Mouse (Mus musculus): ENCODE measurements around the gene Mrpl58.
"Not testable (repeated sequence)": the region's sequence is repeated elsewhere in the genome, so short reads cannot be mapped to it uniquely, and the experiment has no call there.

The Mrpl58 gene

GRCm38 (mm10) chr11:115381743-115382539 lies 21.6 kb upstream of the Mrpl58 start, which contains the start of gene Cdr2l:
Gene Cdr2l (plus strand): TSS chr11:115381916.
- DNase-seq (ENCODE audit: low read depth, low spot score): peak; percentile 96

DNA sequence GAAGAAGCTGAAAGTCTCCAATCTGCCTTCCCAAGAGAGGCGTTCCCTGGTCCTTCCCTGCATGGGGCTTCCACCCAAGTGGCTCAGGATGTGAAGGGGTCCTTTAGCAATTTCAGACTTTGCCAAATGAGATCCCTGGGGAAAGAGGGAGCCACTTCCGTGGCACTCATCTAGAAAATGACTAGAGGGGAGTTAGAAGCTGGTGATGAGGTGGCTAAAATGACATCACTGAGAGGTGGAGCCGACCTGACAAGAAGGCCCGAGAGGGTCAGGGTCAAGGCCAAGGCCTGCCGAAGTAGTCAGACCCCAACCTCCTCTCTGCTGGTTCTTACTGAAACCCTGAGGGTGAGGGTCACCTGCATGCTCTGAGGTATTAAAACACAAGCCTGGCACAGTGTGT lies 20.7 kb upstream of the Mrpl58 start:
- no peak for DNase-seq (ENCODE audit: low read depth, low spot score)

DNA sequence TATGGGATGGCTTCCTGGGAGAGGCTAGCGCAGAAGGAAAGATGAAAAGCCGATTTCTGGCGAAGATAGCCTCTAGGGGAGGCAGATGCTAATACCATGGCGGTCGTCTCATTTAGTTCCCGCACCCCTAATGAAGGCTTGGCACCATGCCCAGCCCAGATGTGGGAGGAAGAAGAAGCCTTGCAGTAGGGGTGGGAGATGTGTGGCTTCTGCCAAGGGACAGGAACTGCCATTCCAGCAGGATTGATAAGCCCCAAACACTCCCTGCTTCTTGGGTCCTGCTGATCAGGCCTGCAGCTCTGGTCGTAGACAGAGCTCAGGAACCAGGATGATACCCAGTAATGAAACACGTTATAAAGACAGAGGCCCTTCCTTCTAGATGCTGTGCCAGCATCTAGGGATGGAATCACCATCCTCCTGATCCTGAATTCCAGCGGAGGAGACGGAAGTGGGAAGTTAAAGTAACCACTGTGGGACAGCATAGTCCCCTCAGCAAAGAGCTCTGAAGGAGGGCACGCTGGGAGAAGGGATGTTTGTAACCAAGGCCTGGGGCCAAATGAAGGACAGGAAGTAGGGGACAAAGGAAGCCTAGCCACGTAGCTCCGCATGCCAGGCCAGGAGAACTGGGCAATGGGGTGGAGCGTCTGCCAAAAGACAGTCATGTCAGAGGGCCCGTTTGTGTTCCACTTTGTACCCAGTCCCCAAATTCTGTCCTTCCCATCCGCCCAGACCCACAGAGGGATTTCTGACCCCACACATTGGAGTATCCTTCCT lies 19.7 kb upstream of the Mrpl58 start:
- DNase-seq (ENCODE audit: low read depth, low spot score): no peak

GRCm38 (mm10) chr11:115384587-115384986 lies 19.0 kb upstream of the Mrpl58 start:
- DNase-seq (ENCODE audit: low read depth, low spot score): no peak

DNA sequence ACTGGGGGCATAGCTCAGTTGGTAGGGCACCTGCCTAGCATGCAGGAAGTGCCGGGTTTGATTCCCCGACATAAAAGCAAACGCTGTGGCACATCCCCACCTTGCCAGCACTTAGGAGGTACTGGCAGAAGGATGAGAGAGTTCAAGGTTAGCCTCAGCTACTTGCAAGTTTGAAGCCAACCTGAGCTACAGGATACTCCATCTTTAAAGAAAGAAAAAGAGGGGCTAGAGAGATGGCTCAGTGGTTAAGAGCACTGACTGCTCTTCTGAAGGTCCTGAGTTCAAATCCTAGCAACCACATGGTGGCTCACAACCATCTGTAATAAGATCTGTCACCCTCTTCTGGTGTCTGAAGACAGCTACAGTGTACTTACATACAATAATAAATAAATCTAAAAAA lies 16.7 kb upstream of the Mrpl58 start:
- not testable (repeated sequence) for DNase-seq (ENCODE audit: low read depth, low spot score)

- no peak for DNase-seq (ENCODE audit: low read depth, low spot score)
Measured at GRCm38 (mm10) chr11:115391358-115391757, 12.2 kb upstream of the Mrpl58 start.

GRCm38 (mm10) chr11:115393721-115394325 lies 9.7 kb upstream of the Mrpl58 start:
- DNase-seq (ENCODE audit: low read depth, low spot score): peak; percentile 84

DNA sequence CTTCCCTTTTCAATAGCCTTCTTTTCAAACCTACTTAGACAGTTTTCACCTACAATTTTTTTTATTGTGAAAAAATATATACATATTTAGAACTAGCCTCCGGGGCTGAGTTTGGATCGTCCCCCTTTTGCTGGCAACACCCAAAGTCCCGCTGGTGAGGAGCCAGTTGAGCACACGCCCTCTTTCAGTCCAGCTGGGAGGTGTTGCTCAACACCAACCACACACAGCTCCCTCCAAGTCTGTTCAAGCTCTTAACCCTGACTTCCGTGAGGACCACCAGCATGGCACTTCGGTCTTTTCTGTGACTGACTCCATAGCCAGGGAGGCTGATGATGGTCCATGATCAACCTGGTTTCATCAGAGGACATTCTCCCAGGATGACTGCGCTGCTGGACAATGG lies 5.5 kb upstream of the Mrpl58 start:
- no peak for DNase-seq (ENCODE audit: low read depth, low spot score)

DNA sequence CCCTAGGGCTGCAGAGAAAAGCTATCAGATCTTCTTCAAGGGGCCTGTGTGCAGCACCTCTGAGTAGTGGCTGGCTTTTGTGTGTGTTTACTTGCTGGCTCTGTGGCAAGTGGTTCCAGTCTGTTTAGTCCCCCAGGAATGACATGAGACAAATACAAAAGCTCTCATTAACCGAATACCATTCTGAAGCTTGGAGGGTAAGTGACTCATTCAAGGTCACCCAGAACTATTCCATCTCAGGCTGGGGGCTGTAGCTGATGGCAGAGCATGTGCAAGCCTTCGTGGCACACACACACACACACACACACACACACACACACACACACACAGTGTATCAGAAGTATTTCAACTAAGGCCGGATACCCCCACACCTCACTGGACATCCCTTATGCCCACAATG lies 3.4 kb upstream of the Mrpl58 start:
- DNase-seq (ENCODE audit: low read depth, low spot score): no peak

- DNase-seq (ENCODE audit: low read depth, low spot score): no peak
Measured at GRCm38 (mm10) chr11:115400630-115401391, 2.7 kb upstream of the Mrpl58 start.

GRCm38 (mm10) chr11:115405723-115406122 lies 2.2 kb downstream of the Mrpl58 start:
- DNase-seq (ENCODE audit: low read depth, low spot score): no peak

GRCm38 (mm10) chr11:115406858-115407401 lies 3.4 kb downstream of the Mrpl58 start:
- DNase-seq (ENCODE audit: low read depth, low spot score): peak; percentile 34

DNA sequence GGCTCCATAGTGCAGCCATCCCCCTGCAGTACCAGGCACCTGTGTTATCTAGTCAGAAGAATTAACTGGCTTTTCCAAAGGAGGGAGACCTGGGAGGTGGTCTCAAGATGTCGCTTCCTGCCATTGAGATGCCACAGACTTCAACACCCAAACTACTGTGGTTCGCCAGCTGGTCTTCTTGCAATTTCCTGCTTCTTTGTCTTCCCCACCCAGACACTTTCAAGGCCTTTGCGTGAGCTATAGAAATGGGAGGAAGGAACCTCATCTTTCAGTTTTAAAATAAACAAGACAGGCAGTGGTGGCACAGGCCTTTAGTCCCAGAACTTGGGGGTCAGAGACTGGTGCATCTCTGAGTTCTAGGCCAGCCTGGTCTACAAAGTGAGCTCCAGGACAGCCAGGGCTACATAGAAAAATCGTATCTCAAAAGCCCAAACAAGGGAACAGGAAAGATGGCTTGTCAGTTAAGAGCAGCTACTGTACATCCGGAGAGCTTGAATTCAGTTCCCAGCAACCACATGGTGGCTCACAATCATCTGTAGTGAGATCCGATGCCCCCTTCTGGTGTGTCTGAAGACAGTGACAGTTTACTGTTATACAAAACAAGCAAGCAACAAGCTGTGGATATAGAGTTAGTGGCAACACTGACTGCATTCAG lies 4.8 kb downstream of the Mrpl58 start:
- no peak for DNase-seq (ENCODE audit: low read depth, low spot score)

GRCm38 (mm10) chr11:115409556-115409955 lies 6.0 kb downstream of the Mrpl58 start:
- DNase-seq (ENCODE audit: low read depth, low spot score): peak; percentile 75

- peak; percentile 98 for DNase-seq (ENCODE audit: low read depth, low spot score)
Measured at GRCm38 (mm10) chr11:115419531-115420237, 16.1 kb downstream of the Mrpl58 start, which contains the start of the genes Atp5h and Kctd2. Gene Atp5h (minus strand): TSS chr11:115419962. Gene Kctd2 (plus strand): TSS chr11:115420128.

DNA sequence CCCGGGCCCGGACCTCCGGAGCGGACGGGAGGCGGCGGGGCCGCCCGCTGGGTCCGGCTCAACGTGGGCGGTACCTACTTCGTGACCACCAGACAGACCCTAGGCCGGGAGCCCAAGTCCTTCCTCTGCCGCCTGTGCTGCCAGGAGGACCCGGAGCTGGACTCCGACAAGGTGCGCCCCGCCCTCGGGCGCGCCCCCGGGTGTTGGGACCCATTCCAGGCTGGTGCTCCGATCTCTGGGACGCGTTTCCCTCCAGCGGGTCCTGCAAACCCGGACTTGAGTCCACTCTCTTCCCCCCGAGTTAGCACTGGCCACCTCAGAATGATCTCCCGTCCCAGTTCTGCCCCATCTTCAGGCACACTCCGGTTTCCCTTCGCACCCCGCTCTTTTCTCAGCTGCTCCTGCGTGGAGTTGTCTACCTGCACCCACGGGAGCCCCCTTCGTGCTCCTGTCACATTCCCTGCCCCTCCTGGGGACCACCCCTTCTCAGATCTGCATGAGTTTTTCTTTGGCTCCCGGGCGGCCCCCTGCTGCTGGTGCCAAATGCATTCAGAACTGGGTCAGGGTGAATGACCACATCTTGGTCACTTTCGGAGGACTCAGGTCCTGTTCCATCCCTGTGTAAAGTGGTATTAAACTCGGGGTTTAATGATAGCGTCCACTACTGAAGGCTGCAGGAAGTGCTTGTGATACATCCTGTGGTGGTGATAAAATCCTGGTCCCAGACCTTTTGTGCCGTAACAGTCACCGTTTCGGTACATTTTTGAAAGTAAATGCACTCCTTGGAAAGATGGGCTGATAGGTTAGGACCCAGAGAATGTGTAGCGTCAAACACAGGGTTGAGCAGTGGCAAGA lies 17.0 kb downstream of the Mrpl58 start:
- peak; percentile 58 for DNase-seq (ENCODE audit: low read depth, low spot score)

DNA sequence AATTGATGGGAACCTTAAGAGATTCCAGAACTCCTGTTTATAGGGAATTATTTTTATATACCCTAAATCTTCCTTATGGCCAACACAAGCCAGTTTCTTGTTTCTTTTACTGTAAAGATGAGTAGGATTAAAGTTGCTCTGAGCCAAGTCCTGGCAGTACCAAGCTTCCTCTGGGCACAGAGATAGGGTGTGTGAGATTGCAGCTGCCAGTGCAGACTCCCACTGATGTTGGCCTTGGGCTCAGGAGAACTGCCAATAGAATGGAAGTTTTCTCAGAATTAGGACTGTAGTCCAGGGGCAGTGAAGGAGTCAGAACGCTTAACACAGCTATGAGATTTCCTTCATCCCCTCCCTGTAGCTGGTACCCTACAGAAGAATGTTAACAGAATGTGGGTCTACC lies 17.8 kb downstream of the Mrpl58 start:
- DNase-seq (ENCODE audit: low read depth, low spot score): no peak

GRCm38 (mm10) chr11:115421972-115422371 lies 18.4 kb downstream of the Mrpl58 start:
- no peak for DNase-seq (ENCODE audit: low read depth, low spot score)

DNA sequence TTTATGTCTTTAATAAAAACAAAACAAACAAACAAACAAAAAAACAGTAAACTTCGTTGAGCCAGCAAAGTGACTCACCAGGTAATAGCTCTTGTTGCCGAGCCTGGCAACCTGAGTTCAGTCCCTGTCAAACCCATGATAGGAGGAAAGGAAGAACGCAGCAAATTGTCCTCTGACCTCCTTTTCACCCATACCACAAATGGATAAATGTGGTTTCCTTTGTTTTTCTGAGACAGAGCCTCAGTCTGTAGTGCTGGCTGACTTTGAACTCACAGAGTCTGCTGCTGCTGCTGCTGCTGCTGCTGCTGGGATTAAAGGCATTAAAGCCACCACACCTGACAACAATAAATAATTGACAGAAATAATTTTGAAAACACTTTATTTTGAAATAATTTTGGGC lies 19.5 kb downstream of the Mrpl58 start:
- no peak for DNase-seq (ENCODE audit: low read depth, low spot score)

All from ZHBTc4 (cell line).